Mouse (Mus musculus): ENCODE measurements around the gene Cdc14b. TPM values are rescaled to one million over a fixed set of nuclear protein-coding genes. Genes with fewer than 3 reads are reported as not detected.

The Cdc14b gene
- polyA plus RNA-seq, 1 experiment from 2014 or later = 21.0 TPM

DNA sequence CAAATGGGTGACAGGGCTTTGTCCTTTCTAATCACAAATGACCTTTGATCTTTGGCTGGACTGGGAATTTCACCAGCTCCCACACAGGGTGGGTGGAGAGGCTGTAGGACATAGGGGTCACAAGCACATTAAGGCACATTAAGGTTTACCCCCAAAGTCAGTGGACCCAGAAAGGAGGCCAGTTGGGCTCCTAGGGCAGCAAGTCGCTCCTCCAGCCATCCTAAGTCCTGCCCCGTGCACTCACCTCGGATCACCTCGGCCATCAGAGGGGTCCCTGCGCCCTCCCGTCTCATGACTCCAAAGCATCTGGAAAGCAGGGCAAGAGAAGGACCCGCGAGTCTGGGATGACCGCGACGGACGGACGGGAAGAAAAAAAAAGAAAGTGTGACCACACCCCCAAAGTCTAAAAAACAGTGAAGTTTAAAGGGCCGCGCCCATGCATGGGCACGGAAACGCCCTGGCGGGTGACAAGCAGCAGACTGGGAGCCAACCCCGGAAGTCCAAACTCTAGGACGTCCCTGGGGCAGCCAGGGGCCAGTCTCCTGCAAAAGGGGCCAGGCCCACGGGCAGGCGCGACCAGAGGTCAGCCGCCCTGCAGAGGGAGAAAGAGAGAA lies 26.8 kb downstream of the Cdc14b start:
- Histone ChIP-seq H3K36me3 (ENCODE audit: control insufficient read depth, insufficient read depth, low read length) (peaks cover 12% of the 10 kb centered on the region), H3K9ac (ENCODE audit: low read length) (peak overlapping the region; percentile 71), H3K4me2 (ENCODE audit: low read length) (peak overlapping the region; percentile 69), H3K9me3 (ENCODE audit: control insufficient read depth, low read length) (no peaks in the 10 kb centered on the region), H3K27ac (replicated peaks in 1 of 2; ENCODE audit: control insufficient read depth in 1 of 2, insufficient read depth in 1 of 2, low read depth in 2 of 2, low read length in 2 of 2) (peak overlapping the region; percentile 60 to 63), H3K27me3 (ENCODE audit: control insufficient read depth, insufficient read depth, low read length) (no peaks in the 10 kb centered on the region), H3K4me1 (ENCODE audit: control insufficient read depth in 2 of 2, insufficient read depth in 2 of 2, low read length in 2 of 2) (peaks cover 0 to 11% of the 10 kb centered on the region in 2 experiments; a peak in 1 of 4 replicates), H3K4me3 (ENCODE audit: control insufficient read depth in 1 of 2, insufficient read depth in 1 of 2, low read depth in 1 of 2, low read length in 2 of 2) (peak overlapping the region; percentile 55 to 57)
- WGBS = under 1% methylated on average over 24 of the region's 24 CpGs
- ATAC-seq (ENCODE audit: insufficient number of reproducible peaks, insufficient read depth, low FRiP score, low read depth) = peak; percentile 90

- no peak overlapping the region for H3K4me2 ChIP-seq (ENCODE audit: low read length)
- H3K4me1 ChIP-seq (ENCODE audit: control insufficient read depth in 2 of 2, insufficient read depth in 2 of 2, low read length in 2 of 2) = peaks cover 0 to 11% of the 10 kb centered on the region in 2 experiments; a peak in 1 of 4 replicates
- H3K36me3 ChIP-seq (ENCODE audit: control insufficient read depth, insufficient read depth, low read length) = peaks cover 20% of the 10 kb centered on the region
- ATAC-seq (ENCODE audit: insufficient number of reproducible peaks, insufficient read depth, low FRiP score, low read depth) = no peak
- no peak overlapping the region for H3K9ac ChIP-seq (ENCODE audit: low read length)
- no peak overlapping the region for H3K27ac ChIP-seq (replicated peaks in 1 of 2; ENCODE audit: control insufficient read depth in 1 of 2, insufficient read depth in 1 of 2, low read depth in 2 of 2, low read length in 2 of 2)
- H3K27me3 ChIP-seq (ENCODE audit: control insufficient read depth, insufficient read depth, low read length) = no peaks in the 10 kb centered on the region
- WGBS = 89% methylated on average over 12 of the region's 12 CpGs
- H3K4me3 ChIP-seq (ENCODE audit: control insufficient read depth in 1 of 2, insufficient read depth in 1 of 2, low read depth in 1 of 2, low read length in 2 of 2) = no peak overlapping the region
- H3K9me3 ChIP-seq (ENCODE audit: control insufficient read depth, low read length) = no peaks in the 10 kb centered on the region
These were observed 29.0 kb downstream of the Cdc14b start for GRCm38 (mm10) chr13:64246106-64246505.

- WGBS = 78% methylated on average over 4 of the region's 4 CpGs
- peaks cover 20% of the 10 kb centered on the region for H3K36me3 ChIP-seq (ENCODE audit: control insufficient read depth, insufficient read depth, low read length)
These were observed 30.3 kb downstream of the Cdc14b start for GRCm38 (mm10) chr13:64244685-64245261.

DNA sequence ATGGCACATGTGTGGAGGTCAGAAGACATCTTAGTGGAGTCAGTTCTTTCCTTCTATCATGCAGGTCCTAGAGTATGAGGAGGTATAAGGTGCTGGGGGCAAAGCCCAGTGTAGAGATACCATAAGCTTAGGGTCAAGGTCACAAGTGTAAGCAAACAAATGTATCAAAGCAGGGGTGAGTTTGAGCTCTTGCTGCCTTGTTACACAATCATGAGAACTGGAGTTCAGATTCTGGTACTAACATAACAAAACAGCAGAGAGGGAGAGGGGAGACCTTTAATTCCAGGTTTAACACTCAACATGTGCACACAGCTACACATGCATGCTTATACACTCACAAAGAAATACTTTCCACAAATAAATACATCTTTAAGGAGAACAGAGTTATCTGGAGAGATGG lies 32.4 kb downstream of the Cdc14b start:
- Histone ChIP-seq H3K4me3 (ENCODE audit: control insufficient read depth in 1 of 2, insufficient read depth in 1 of 2, low read depth in 1 of 2, low read length in 2 of 2) (no peak overlapping the region), H3K4me2 (ENCODE audit: low read length) (no peak overlapping the region), H3K9me3 (ENCODE audit: control insufficient read depth, low read length) (no peaks in the 10 kb centered on the region), H3K36me3 (ENCODE audit: control insufficient read depth, insufficient read depth, low read length) (peaks cover 20% of the 10 kb centered on the region), H3K27me3 (ENCODE audit: control insufficient read depth, insufficient read depth, low read length) (no peaks in the 10 kb centered on the region), H3K4me1 (ENCODE audit: control insufficient read depth in 2 of 2, insufficient read depth in 2 of 2, low read length in 2 of 2) (peaks cover 6 to 8% of the 10 kb centered on the region in 2 experiments; a peak in 3 of 4 replicates), H3K9ac (ENCODE audit: low read length) (no peak overlapping the region), H3K27ac (replicated peaks in 1 of 2; ENCODE audit: control insufficient read depth in 1 of 2, insufficient read depth in 1 of 2, low read depth in 2 of 2, low read length in 2 of 2) (no peak overlapping the region)
- ATAC-seq (ENCODE audit: insufficient number of reproducible peaks, insufficient read depth, low FRiP score, low read depth) = no peak

More at GRCm38 (mm10) chr13:64244685-64245261, 30.3 kb downstream of the Cdc14b start:
- Histone ChIP-seq H3K27me3 (ENCODE audit: control insufficient read depth, insufficient read depth, low read length) (no peaks in the 10 kb centered on the region), H3K9ac (ENCODE audit: low read length) (no peak overlapping the region), H3K27ac (replicated peaks in 1 of 2; ENCODE audit: control insufficient read depth in 1 of 2, insufficient read depth in 1 of 2, low read depth in 2 of 2, low read length in 2 of 2) (no peak overlapping the region), H3K4me3 (ENCODE audit: control insufficient read depth in 1 of 2, insufficient read depth in 1 of 2, low read depth in 1 of 2, low read length in 2 of 2) (no peak overlapping the region), H3K9me3 (ENCODE audit: control insufficient read depth, low read length) (no peaks in the 10 kb centered on the region), H3K4me1 (ENCODE audit: control insufficient read depth in 2 of 2, insufficient read depth in 2 of 2, low read length in 2 of 2) (peaks cover 6 to 18% of the 10 kb centered on the region in 2 experiments; a peak in 3 of 4 replicates), H3K4me2 (ENCODE audit: low read length) (no peak overlapping the region)
- no peak for ATAC-seq (ENCODE audit: insufficient number of reproducible peaks, insufficient read depth, low FRiP score, low read depth)

- H3K4me3 ChIP-seq (ENCODE audit: control insufficient read depth in 1 of 2, insufficient read depth in 1 of 2, low read depth in 1 of 2, low read length in 2 of 2) = no peak overlapping the region
- no peaks in the 10 kb centered on the region for H3K27me3 ChIP-seq (ENCODE audit: control insufficient read depth, insufficient read depth, low read length)
- H3K27ac ChIP-seq (replicated peaks in 1 of 2; ENCODE audit: control insufficient read depth in 1 of 2, insufficient read depth in 1 of 2, low read depth in 2 of 2, low read length in 2 of 2) = peak overlapping the region; percentile 66 to 79
- H3K4me1 ChIP-seq (ENCODE audit: control insufficient read depth in 2 of 2, insufficient read depth in 2 of 2, low read length in 2 of 2) = peaks cover 12 to 27% of the 10 kb centered on the region in 2 experiments
- H3K9ac ChIP-seq (ENCODE audit: low read length) = peak overlapping the region; percentile 52; the same call in 1 of the 2 replicates
- no peaks in the 10 kb centered on the region for H3K9me3 ChIP-seq (ENCODE audit: control insufficient read depth, low read length)
- H3K36me3 ChIP-seq (ENCODE audit: control insufficient read depth, insufficient read depth, low read length) = peaks cover 14% of the 10 kb centered on the region
- ATAC-seq (ENCODE audit: insufficient number of reproducible peaks, insufficient read depth, low FRiP score, low read depth) = no peak
- 48% methylated on average over 7 of the region's 7 CpGs for WGBS
- peak overlapping the region; percentile 57 for H3K4me2 ChIP-seq (ENCODE audit: low read length)
These were observed 34.5 kb downstream of the Cdc14b start for GRCm38 (mm10) chr13:64240626-64241025.

GRCm38 (mm10) chr13:64237681-64238157 lies 37.4 kb downstream of the Cdc14b start:
- no peak overlapping the region for H3K4me2 ChIP-seq (ENCODE audit: low read length)
- H3K36me3 ChIP-seq (ENCODE audit: control insufficient read depth, insufficient read depth, low read length) = peaks cover 4% of the 10 kb centered on the region
- H3K4me3 ChIP-seq (ENCODE audit: control insufficient read depth in 1 of 2, insufficient read depth in 1 of 2, low read depth in 1 of 2, low read length in 2 of 2) = no peak overlapping the region
- H3K27ac ChIP-seq (replicated peaks in 1 of 2; ENCODE audit: control insufficient read depth in 1 of 2, insufficient read depth in 1 of 2, low read depth in 2 of 2, low read length in 2 of 2) = peak overlapping the region in 1 of 2 experiments; percentile 56; a peak in 3 of 4 replicates
- H3K27me3 ChIP-seq (ENCODE audit: control insufficient read depth, insufficient read depth, low read length) = no peaks in the 10 kb centered on the region
- H3K9me3 ChIP-seq (ENCODE audit: control insufficient read depth, low read length) = no peaks in the 10 kb centered on the region
- ATAC-seq (ENCODE audit: insufficient number of reproducible peaks, insufficient read depth, low FRiP score, low read depth) = no peak
- peaks cover 18 to 37% of the 10 kb centered on the region in 2 experiments for H3K4me1 ChIP-seq (ENCODE audit: control insufficient read depth in 2 of 2, insufficient read depth in 2 of 2, low read length in 2 of 2)
- no peak overlapping the region for H3K9ac ChIP-seq (ENCODE audit: low read length)

DNA sequence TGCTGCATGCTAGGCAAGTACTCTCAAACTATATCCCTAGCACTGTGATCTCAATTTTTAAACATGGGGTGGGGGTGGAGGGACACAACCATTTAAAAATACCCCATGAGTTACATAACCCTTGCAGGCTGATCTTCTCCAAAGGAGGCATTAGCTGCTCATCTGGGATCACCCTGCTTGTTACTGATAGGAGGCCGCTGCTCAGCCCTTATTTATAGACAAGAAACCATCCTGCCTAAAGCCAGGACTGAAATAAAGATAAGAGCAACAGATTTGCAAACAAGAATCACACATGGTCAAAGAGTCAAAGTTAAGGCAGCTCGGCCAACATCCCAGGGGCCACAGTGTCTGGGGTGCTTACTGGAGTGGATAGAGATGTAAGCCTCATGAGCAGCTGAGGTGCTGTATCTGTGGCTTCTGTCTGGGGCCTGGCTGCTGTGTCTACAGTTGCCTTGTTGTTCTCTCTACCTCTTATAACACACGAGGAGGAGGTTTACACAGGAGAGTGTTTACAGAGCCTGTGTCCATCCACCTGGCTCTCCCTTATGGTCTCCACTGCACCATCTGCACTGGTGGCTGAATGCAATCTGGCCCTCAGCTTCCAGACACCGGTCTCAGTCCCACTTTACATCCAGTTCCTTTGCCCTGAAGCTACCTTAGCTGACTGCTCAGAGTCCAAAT lies 38.0 kb downstream of the Cdc14b start:
- H3K4me3 ChIP-seq (ENCODE audit: control insufficient read depth in 1 of 2, insufficient read depth in 1 of 2, low read depth in 1 of 2, low read length in 2 of 2) = no peak overlapping the region
- no peak for ATAC-seq (ENCODE audit: insufficient number of reproducible peaks, insufficient read depth, low FRiP score, low read depth)
- H3K27me3 ChIP-seq (ENCODE audit: control insufficient read depth, insufficient read depth, low read length) = no peaks in the 10 kb centered on the region
- peak overlapping the region; percentile 15 to 56 for H3K27ac ChIP-seq (replicated peaks in 1 of 2; ENCODE audit: control insufficient read depth in 1 of 2, insufficient read depth in 1 of 2, low read depth in 2 of 2, low read length in 2 of 2)
- H3K4me1 ChIP-seq (ENCODE audit: control insufficient read depth in 2 of 2, insufficient read depth in 2 of 2, low read length in 2 of 2) = peaks cover 18 to 37% of the 10 kb centered on the region in 2 experiments
- no peak overlapping the region for H3K4me2 ChIP-seq (ENCODE audit: low read length)
- no peak overlapping the region for H3K9ac ChIP-seq (ENCODE audit: low read length)
- H3K36me3 ChIP-seq (ENCODE audit: control insufficient read depth, insufficient read depth, low read length) = no peaks in the 10 kb centered on the region
- WGBS = 21% methylated on average over 4 of the region's 4 CpGs
- H3K9me3 ChIP-seq (ENCODE audit: control insufficient read depth, low read length) = no peaks in the 10 kb centered on the region
